Mouse (Mus musculus) forebrain, postnatal 0 days (tissue): ENCODE data around the gene Slc22a3. TPM values are rescaled to one million over a fixed set of nuclear protein-coding genes. Genes with fewer than 3 reads are reported as not detected.

Experiments used
- ATAC-seq: fragments of 200-750 bp; cut with Nextera tagmentation; 2 replicates; pipeline ENCODE4 v1.8.0; 2017; ENCODE audit warnings: mild to moderate bottlenecking, moderate library complexity
- DNase-seq: peaks from one replicate; pipeline ENCODE4 v3.0.0-alpha.2; 2015
- H3K27ac ChIP-seq: fragments of 300-500 bp; sonication (generic); 2 replicates; pipeline ENCODE4 v1.5.1; 2014; ENCODE audit warnings: low read depth, mild to moderate bottlenecking, antibody characterized with exemption, low read length, moderate library complexity, mixed read lengths
- H3K27me3 ChIP-seq: fragments of 300-500 bp; sonication (generic); 2 replicates; pipeline ENCODE4 v1.6.1; 2014; ENCODE audit warnings: mild to moderate bottlenecking, low read length, mixed read lengths; ENCODE audit not compliant: insufficient read depth
- H3K36me3 ChIP-seq: fragments of 300-500 bp; sonication (generic); 2 replicates; pipeline ENCODE4 v1.6.1; 2014; ENCODE audit warnings: mild to moderate bottlenecking, moderate library complexity; ENCODE audit not compliant: insufficient read depth
- H3K4me1 ChIP-seq: fragments of 300-500 bp; sonication (generic); 2 replicates; pipeline ENCODE4 v1.6.1; 2014; ENCODE audit warnings: antibody characterized with exemption; ENCODE audit not compliant: insufficient read depth
- H3K4me2 ChIP-seq: fragments of 300-500 bp; sonication (generic); 2 replicates; pipeline ENCODE4 v1.6.1; 2014; ENCODE audit warnings: low read depth, mild to moderate bottlenecking, moderate library complexity
- H3K4me3 ChIP-seq: fragments of 300-500 bp; sonication (generic); 2 replicates; pipeline ENCODE4 v1.5.1; 2014; ENCODE audit warnings: low read depth, low read length, mixed read lengths
- H3K9ac ChIP-seq: fragments of 300-500 bp; sonication (generic); 2 replicates; pipeline ENCODE4 v1.6.1; 2014; ENCODE audit warnings: mild to moderate bottlenecking
- H3K9me3 ChIP-seq: fragments of 300-500 bp; sonication (generic); 2 replicates; pipeline ENCODE4 v1.6.1; 2016; ENCODE audit warnings: low read length
- CTCF ChIP-seq: sonication (generic); IDR thresholded peaks from 2 replicates; pipeline ENCODE4 v1.5.1; 2016; ENCODE audit warnings: antibody characterized with exemption, control low read depth, low read depth
- WGBS: fragments of 180-500 bp; shearing (Covaris S2); extraction: QIAGEN DNeasy Blood & Tissue Kit; methylation state at CpG from one replicate; pipeline ENCODE4 v1.1.7; 2014; 5-methylcytosine and 5-hydroxymethylcytosine counted together
- polyA plus RNA-seq: library from polyadenylated mRNA; unstranded; fragments of >200 nt; fragmentation: Nextera tagmentation; extraction: Ambion mirVana; gene quantifications from 2 replicates; pipeline ENCODE4 v1.2.1, GENCODE M21; 2015
- total RNA-seq: library from RNA; depleted of rRNA; stranded (reverse); fragments of >200 nt; gene quantifications from 2 replicates; pipeline ENCODE4 v1.2.3, GENCODE M21; 2014

Slc22a3 gene
- total and polyA plus RNA-seq, 2 experiments from 2014 or later = 2.1 to 2.5 TPM

- Histone ChIP-seq H3K4me1 (no peaks in the 10 kb centered on the region), H3K27me3 (no peaks in the 10 kb centered on the region), H3K27ac (no peak overlapping the region), H3K9me3 (no peaks in the 10 kb centered on the region), H3K4me2 (no peak overlapping the region), H3K9ac (no peak overlapping the region), H3K36me3 (no peaks in the 10 kb centered on the region), H3K4me3 (no peak overlapping the region)
- no peak for TF ChIP-seq CTCF
- DNase-seq = no peak
- ATAC-seq = no peak
- 85% methylated on average over 3 of the region's 3 CpGs for WGBS
Measured at GRCm38 (mm10) chr17:12467642-12468041, 39.9 kb downstream of the Slc22a3 start.

DNA sequence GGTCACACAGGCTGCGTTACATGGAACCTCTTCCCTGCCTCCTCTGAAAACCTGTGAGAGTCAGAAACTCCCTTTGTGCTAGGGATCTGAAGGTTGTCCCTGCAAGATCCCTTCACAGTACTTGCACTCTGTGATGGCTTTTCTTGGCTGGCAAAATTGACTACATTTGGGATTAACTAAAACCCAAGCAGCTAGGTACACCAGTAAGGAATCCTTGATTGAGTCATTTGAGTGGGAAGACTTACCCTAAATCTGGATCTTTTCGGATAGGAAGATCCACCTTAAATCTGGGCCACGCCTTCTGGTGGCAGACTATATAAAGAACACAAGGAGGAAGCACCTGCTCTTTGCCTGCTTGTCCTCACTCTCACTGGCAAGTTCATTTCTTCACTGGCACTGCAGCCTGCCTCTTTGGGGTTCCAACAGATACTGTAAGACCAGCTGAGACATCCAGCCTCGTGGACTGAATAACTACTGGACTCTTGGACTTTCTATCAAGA, 41.0 kb downstream of the Slc22a3 start:
- 79% methylated on average over 4 of the region's 4 CpGs for WGBS
- DNase-seq (no peak), ATAC-seq (no peak)
- H3K4me3 ChIP-seq = no peak overlapping the region
- no peak overlapping the region for H3K27ac ChIP-seq
- H3K4me2 ChIP-seq = no peak overlapping the region
- H3K36me3 ChIP-seq = no peaks in the 10 kb centered on the region
- H3K9me3 ChIP-seq = no peaks in the 10 kb centered on the region
- H3K4me1 ChIP-seq = no peaks in the 10 kb centered on the region
- no peak overlapping the region for H3K9ac ChIP-seq
- TF ChIP-seq CTCF = no peak
- H3K27me3 ChIP-seq = no peaks in the 10 kb centered on the region

- peak; percentile 39; the same call in 1 of the 2 replicates for TF ChIP-seq CTCF
Measured at GRCm38 (mm10) chr17:12461168-12461567, 46.3 kb downstream of the Slc22a3 start.

DNA sequence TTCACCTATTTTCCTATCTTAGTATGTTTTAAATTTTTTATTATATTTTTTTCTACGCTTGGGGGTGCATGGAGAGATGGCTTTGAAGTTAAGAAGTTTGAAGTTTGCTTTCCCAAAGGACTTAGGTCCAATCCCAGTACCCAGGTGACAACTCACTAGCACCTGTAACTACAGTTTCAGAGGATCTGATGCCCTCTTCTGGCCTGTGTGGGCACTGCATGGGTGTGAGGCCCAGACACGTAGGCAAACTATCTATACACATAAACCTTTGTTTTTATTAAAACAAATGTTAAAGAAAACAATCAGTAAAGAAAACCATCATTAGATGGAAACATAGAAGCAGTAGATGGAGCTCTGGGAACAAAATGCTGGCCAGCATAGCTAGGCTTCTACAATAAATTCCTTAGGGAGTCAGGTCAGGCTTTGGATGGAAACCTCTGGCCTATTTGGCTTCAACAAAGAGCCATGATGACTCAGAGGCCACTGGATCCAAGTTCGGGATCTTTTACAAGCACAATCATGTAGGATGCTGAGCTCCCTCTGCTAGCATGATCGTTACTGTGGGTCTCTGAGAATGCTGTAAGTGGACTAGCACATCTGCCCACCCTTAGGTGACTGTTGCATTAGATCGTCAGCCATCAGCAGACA, 52.2 kb downstream of the Slc22a3 start:
- Histone ChIP-seq H3K27ac (no peak overlapping the region), H3K9me3 (no peaks in the 10 kb centered on the region), H3K4me3 (no peak overlapping the region), H3K27me3 (no peaks in the 10 kb centered on the region), H3K4me2 (no peak overlapping the region), H3K36me3 (no peaks in the 10 kb centered on the region), H3K9ac (no peak overlapping the region), H3K4me1 (no peaks in the 10 kb centered on the region)
- peak; percentile 52 for TF ChIP-seq CTCF
- no peak for DNase-seq
- WGBS = 81% methylated on average over 5 of the region's 5 CpGs
- ATAC-seq = no peak

More at GRCm38 (mm10) chr17:12461168-12461567, 46.3 kb downstream of the Slc22a3 start:
- DNase-seq = no peak
- H3K27ac ChIP-seq = no peak overlapping the region
- no peaks in the 10 kb centered on the region for H3K36me3 ChIP-seq
- no peak for ATAC-seq
- no peak overlapping the region for H3K9ac ChIP-seq
- H3K4me3 ChIP-seq = no peak overlapping the region
- no peaks in the 10 kb centered on the region for H3K9me3 ChIP-seq
- no peaks in the 10 kb centered on the region for H3K27me3 ChIP-seq
- no peaks in the 10 kb centered on the region for H3K4me1 ChIP-seq
- no peak overlapping the region for H3K4me2 ChIP-seq

GRCm38 (mm10) chr17:12453691-12454090, 53.8 kb downstream of the Slc22a3 start:
- Histone ChIP-seq H3K27me3 (no peaks in the 10 kb centered on the region), H3K4me3 (no peak overlapping the region), H3K4me1 (no peaks in the 10 kb centered on the region), H3K4me2 (no peak overlapping the region), H3K27ac (no peak overlapping the region), H3K36me3 (no peaks in the 10 kb centered on the region), H3K9me3 (no peaks in the 10 kb centered on the region), H3K9ac (no peak overlapping the region)
- 57% methylated on average over 6 of the region's 6 CpGs for WGBS
- no peak for DNase-seq
- TF ChIP-seq CTCF = no peak
- peak; percentile 64; the same call in 1 of the 2 replicates for ATAC-seq

DNA sequence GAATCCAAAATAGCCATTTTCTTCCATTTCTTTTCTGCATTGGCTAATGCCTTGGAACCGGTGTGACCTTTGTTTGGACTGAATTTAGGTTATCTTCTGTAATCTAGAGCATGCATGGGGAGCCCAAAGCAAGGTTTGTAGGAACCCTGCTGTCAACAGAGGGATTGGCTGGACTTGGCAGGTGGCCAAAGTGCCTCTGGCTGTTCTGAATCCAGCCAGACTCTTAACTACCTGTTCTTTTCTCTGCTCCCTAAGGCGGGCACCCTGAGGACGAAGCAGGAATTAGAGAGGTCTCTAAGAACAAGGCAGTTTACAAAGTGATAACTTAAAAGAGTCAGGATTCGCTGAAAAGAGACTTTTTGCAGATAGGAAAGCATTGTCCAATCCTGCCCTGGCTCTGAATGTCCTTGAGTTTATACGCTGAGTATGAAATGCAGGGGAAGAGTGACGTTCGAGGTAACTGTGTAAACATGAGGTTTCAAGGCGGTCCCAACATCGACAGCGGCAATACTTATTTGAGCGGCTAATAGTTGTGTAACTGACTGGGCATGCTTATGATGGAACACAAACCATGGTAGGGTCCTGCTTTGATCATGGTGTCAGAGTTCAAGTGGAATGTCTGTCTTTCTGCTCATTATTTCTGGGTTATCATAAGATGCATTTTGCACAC, 54.5 kb downstream of the Slc22a3 start:
- ATAC-seq (no peak), DNase-seq (no peak)
- Histone ChIP-seq H3K4me1 (no peaks in the 10 kb centered on the region), H3K4me3 (no peak overlapping the region), H3K36me3 (no peaks in the 10 kb centered on the region), H3K9ac (no peak overlapping the region), H3K27ac (no peak overlapping the region), H3K4me2 (no peak overlapping the region), H3K9me3 (no peaks in the 10 kb centered on the region), H3K27me3 (no peaks in the 10 kb centered on the region)
- WGBS = 57% methylated on average over 11 of the region's 11 CpGs
- TF ChIP-seq CTCF = no peak

- Histone ChIP-seq H3K9ac (no peak overlapping the region), H3K4me1 (no peaks in the 10 kb centered on the region), H3K27me3 (no peaks in the 10 kb centered on the region), H3K27ac (no peak overlapping the region), H3K4me3 (no peak overlapping the region), H3K36me3 (no peaks in the 10 kb centered on the region), H3K9me3 (no peaks in the 10 kb centered on the region), H3K4me2 (no peak overlapping the region)
- DNase-seq (no peak), ATAC-seq (peak; percentile 53; the same call in 1 of the 2 replicates)
- TF ChIP-seq CTCF = peak; percentile 39
- WGBS = 64% methylated on average over 4 of the region's 4 CpGs
Measured at GRCm38 (mm10) chr17:12451234-12451633, 56.3 kb downstream of the Slc22a3 start.
